Mouse (Mus musculus) embryo, embryonic 11 days (tissue): ENCODE measurements around the gene Tln2.
"Not testable (repeated sequence)": the region's sequence is repeated elsewhere in the genome, so short reads cannot be mapped to it uniquely, and the experiment has no call there.

ENCODE experiments used
- DNase-seq: peaks from one replicate; pipeline ENCODE4 v3.0.0-alpha.2; 2015

Gene Tln2

GRCm38 (mm10) chr9:67348983-67349382 is 210.5 kb downstream of the Tln2 start:
- DNase-seq: peak; percentile 22

GRCm38 (mm10) chr9:67347184-67347583 is 212.3 kb downstream of the Tln2 start:
- DNase-seq: no peak

- no peak for DNase-seq
Measured at GRCm38 (mm10) chr9:67331281-67331680, 228.2 kb downstream of the Tln2 start.

- no peak for DNase-seq
Measured at GRCm38 (mm10) chr9:67328451-67328850, 231.1 kb downstream of the Tln2 start.

GRCm38 (mm10) chr9:67321886-67322285 is 237.6 kb downstream of the Tln2 start:
- no peak for DNase-seq

GRCm38 (mm10) chr9:67315356-67315755 is 244.1 kb downstream of the Tln2 start:
- peak; percentile 62 for DNase-seq

- DNase-seq: no peak
Measured at GRCm38 (mm10) chr9:67304992-67305391, 254.5 kb downstream of the Tln2 start.

- DNase-seq: no peak
Measured at GRCm38 (mm10) chr9:67303986-67304385, 255.5 kb downstream of the Tln2 start.

GRCm38 (mm10) chr9:67303038-67303437 is 256.5 kb downstream of the Tln2 start:
- DNase-seq: no peak

GRCm38 (mm10) chr9:67302386-67302989 is 257.0 kb downstream of the Tln2 start:
- DNase-seq: no peak

- no peak for DNase-seq
Measured at GRCm38 (mm10) chr9:67301571-67301970, 257.9 kb downstream of the Tln2 start.

GRCm38 (mm10) chr9:67300769-67301168 is 258.7 kb downstream of the Tln2 start:
- DNase-seq: no peak

GRCm38 (mm10) chr9:67300346-67300745 is 259.2 kb downstream of the Tln2 start:
- no peak for DNase-seq

GRCm38 (mm10) chr9:67299164-67299563 is 260.3 kb downstream of the Tln2 start:
- no peak for DNase-seq

GRCm38 (mm10) chr9:67297236-67297889 is 262.1 kb downstream of the Tln2 start:
- DNase-seq: no peak

- no peak for DNase-seq
Measured at GRCm38 (mm10) chr9:67287457-67287856, 272.0 kb downstream of the Tln2 start.

GRCm38 (mm10) chr9:67286801-67287200 is 272.7 kb downstream of the Tln2 start:
- DNase-seq: no peak

- DNase-seq: no peak
Measured at GRCm38 (mm10) chr9:67285544-67285943, 274.0 kb downstream of the Tln2 start.

- no peak for DNase-seq
Measured at GRCm38 (mm10) chr9:67281812-67282211, 277.7 kb downstream of the Tln2 start.

GRCm38 (mm10) chr9:67280311-67280710 is 279.2 kb downstream of the Tln2 start:
- not testable (repeated sequence) for DNase-seq

- no peak for DNase-seq
Measured at GRCm38 (mm10) chr9:67276446-67276845, 283.1 kb downstream of the Tln2 start.

- DNase-seq: peak; percentile 63
Measured at GRCm38 (mm10) chr9:67274296-67274695, 285.2 kb downstream of the Tln2 start.

- DNase-seq: no peak
Measured at GRCm38 (mm10) chr9:67273362-67273761, 286.1 kb downstream of the Tln2 start.

GRCm38 (mm10) chr9:67270734-67271133 is 288.8 kb downstream of the Tln2 start:
- DNase-seq: no peak

- DNase-seq: no peak
Measured at GRCm38 (mm10) chr9:67270061-67270595, 289.4 kb downstream of the Tln2 start.
